Mouse (Mus musculus) mouse embryonic stem cell (cell line): ENCODE measurements around the gene Lef1.

Experiments
- in situ Hi-C, 2 experiments: fragments of 300-500 bp; cut with MboI; formaldehyde crosslinking; loops; 1 replicate in 1 of 2; 3 replicates in 1 of 2; pipeline ENCODE4 v1.14.3; 2019 to 2020; ENCODE audit warnings: low sequenced_read_pairs in 2 of 2, low pct_unique_long_range_greater_than_20kb in 1 of 2, mixed read lengths in 1 of 2; ENCODE audit not compliant: unreplicated experiment in 1 of 2

Lef1 gene

DNA sequence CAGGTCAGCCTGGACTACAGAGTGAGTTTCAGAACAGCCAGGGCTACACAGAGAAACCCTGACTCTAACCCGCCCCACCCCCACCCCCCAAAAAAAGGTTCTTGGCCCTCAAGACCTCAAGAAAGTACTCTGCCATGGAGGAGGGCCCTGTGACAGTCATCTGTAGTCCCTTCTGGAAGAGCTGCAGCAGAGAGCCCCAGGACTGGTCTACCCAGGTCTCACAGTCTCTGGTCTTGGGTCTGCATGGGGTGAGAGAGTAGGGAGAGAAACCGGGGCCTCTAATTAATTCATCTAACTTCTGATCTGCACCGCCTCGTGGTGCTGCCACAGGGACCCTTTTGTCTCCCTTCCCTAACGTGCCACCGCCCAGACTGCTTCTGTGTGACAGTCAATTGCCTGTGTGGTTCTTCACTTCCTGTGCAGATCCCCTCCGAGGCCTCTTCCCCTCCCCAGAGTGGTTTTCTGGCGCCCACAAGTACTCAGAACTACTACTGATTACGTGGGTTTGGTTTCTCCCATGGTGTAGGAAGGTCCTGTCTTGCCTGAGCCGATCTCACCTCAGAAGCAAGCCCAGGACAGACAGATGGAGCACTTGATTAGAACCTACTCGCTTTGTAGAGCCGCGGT, 98.1 kb downstream of the Lef1 start:
- in situ Hi-C loops, result no loop called here

- in situ Hi-C loops, result no loop called here
Observed at GRCm38 (mm10) chr3:131212200-131212599, 101.9 kb downstream of the Lef1 start.

DNA sequence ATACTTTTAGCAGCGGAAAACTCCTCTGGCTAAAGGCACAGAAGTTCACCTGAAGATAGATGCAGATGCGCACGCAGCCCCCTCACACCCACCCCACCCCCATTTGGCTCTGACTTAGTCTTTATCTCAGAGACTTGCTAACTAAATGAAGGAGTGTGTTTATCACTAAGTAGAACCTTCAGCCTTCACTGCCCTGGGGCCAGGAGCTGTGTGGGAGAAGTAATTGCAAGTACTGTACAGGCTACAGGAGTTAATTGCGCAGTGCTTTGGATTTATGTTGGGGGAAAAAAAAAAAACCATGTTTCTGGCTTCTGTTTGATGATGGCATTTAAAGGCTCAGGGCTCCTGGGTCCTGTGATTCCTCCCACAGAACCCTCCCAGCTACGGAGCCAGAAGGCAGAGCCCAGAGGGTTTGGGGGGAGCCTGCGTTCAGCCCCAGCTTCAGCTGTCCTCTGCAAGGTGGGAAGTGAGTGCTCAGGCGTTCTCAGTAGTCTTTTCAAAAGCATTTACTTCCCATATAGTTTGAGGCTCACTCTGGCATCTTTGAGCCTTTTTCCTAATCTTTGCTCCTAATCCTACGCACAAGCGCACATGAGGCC, 103.9 kb downstream of the Lef1 start:
- in situ Hi-C loops, result no loop called here

- in situ Hi-C loops, result no loop called here
Observed at GRCm38 (mm10) chr3:131214841-131215240, 104.6 kb downstream of the Lef1 start.

GRCm38 (mm10) chr3:131218636-131219390, 108.5 kb downstream of the Lef1 start:
- in situ Hi-C loops, result no loop called here

DNA sequence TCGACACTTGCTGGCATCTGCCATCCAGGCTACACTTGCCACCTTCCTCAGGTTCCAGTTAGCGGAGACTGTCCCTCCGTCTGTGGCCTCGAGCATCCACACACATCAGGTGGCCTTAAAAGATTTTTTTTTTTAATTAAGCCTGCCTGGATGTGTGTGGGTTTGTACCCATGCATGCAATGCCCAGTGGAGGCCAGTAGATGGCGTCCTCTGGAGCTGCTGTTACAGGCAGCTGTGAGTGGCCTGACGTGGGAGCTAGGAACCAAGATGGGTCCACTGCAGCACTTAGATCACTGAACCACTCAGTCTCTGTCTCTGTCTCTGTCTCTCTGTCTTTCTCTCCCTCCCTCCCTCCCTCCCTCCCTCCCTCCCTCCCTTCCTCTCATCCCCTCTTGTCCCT, 117.8 kb downstream of the Lef1 start:
- in situ Hi-C loops, result loop anchor here in 1 of 2 experiments (25.0 kb wide), 1 partner anchor 341 kb away; no protein-coding TSS in a partner anchor

GRCm38 (mm10) chr3:131237061-131237460, 126.8 kb downstream of the Lef1 start:
- in situ Hi-C loops, result loop anchor here (10.0 to 25.0 kb wide), 2 partner anchors 342 to 350 kb away; no protein-coding TSS in a partner anchor

DNA sequence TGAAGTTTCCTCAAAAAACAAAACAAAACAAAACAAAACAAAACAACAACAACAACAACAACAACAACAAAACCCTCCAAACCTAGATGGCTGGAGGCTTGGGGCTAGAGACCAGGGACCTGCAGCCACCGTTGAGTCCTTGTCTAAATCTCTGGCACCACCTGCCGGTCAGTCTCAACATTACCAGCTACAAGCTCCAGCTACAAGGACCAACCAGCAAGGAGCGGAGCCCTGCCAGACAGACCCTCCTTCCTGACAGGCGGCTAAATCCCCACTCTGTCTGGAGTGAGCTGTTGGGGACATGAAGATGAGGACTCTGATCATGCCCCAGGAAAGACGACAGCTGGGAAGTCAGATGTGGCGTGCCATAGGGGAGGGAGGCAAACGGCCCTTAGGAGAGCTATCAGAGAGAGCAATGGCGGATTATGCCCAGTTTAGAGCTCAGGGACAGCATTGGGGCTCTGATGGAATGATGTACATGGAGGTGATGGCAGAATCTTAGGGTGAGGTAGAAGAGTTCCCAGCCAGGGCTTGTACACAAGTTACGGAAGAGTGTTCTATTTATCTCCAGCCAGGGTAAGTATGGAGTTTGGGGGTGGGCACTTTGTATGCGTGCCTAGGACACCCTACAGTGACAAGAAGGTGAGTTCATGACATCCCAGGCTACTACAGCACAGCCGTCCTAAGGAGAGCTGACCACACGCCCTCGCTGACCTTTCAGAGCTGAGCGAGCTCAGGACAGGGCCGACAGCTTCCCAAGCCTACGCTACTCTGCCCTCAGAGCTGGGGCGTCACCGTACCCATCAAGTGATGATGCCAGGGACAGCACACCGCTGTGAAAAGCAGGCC, 127.7 kb downstream of the Lef1 start:
- in situ Hi-C loops, result loop anchor here (10.0 to 25.0 kb wide), 2 partner anchors 343 to 351 kb away; no protein-coding TSS in a partner anchor

DNA sequence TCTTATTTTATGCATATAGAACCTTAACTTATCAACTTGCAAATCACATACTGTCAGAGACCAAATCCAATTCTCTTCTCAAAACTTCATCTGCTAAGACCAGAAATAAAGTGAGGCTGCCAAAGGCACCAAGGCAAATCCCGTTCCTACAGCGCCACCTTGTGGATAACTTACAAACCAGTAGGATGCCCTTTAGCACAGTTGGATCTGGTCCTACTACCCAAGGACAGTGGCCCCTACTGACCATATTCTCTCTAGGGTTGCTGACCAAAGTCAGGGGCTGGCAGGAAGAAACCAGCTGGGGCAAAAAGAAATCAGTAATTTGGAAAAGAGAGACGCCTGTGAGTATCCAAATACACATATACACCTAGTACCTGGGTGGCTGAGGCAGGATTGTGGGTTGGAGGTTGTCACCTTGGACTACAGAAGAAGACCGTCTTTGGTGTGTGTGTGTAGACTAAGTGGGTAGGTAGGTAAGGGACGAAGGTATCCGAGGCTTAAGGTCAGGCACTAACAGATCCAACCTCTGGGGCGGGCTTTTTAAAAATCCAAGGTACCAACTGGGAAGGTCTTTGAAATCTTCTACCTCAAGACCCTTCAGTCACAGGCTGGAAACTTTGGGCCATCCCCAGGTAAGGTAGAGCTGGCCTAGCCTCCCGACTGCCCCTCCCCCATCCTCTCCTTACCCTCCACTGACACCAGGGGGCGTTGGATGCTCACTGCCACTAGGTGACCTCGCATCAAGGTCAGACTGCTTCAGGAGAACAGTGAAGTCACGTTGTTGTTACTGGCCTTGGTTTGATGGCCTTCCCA, 135.7 kb downstream of the Lef1 start:
- in situ Hi-C loops, result loop anchor here in 1 of 2 experiments (25.0 kb wide), 1 partner anchor 359 kb away; no protein-coding TSS in a partner anchor

- in situ Hi-C loops, result loop anchor here in 1 of 2 experiments (25.0 kb wide), 1 partner anchor 359 kb away; no protein-coding TSS in a partner anchor
Observed at GRCm38 (mm10) chr3:131246579-131247046, 136.3 kb downstream of the Lef1 start.

DNA sequence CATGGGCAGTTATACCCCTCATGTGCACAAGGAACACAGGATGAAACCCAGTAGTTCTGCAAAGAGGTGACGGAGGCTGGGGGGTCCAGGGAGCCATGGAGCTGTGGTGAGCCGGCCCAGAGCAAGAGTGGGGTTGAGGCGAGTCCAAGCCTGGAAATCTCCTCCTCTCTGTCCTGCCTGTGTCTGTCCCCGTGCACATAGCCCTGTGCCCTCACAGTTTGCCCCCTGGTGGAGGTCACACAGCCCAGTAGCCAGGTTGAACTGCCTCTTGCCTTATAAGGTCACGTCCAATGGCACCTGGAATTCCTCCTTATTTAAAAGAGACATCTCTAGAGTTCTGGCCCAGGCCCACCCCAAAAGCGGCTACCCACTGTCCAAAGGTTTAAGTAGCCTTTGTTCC, 137.2 kb downstream of the Lef1 start:
- in situ Hi-C loops, result loop anchor here in 1 of 2 experiments (25.0 kb wide), 1 partner anchor 360 kb away; no protein-coding TSS in a partner anchor

DNA sequence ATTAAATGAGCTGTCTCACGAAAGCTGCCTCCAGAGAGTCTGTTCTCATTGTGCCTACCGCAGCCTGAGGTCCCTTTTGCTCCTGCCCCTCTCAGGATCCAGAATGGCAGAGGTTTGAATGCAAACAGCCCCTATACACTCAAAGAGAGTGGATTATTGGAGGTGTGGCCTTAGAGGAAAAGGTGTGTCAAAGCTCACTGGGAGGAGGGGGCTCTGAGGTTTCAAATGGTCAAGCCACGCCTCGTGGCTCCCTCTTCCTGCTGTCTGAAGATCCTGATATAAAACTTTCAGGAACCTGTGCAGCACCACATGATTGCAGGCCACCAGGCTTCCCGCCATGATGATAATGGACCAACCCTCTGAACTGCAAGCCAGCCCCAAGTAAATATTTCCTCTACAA, 137.6 kb downstream of the Lef1 start:
- in situ Hi-C loops, result loop anchor here in 1 of 2 experiments (25.0 kb wide), 1 partner anchor 361 kb away; no protein-coding TSS in a partner anchor

DNA sequence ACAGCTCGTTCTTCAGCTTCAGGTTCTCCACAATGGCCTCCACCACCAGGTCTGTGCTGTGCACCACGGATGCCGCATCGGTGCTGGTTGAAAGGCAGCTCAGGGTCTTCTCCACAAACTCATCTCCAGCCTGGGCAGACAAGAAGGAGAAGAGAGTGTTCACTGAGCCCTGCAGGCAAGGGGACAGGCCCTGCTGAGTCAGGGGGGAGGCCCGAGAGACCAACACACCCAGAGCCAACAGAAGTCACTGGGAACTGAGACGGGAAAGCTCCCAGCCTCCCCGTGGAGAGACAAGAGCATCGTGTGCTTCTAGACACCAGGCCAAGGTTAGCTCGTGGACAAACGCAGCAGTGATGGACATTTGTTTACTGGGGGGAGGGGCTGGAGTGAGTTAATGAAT, 138.2 kb downstream of the Lef1 start:
- in situ Hi-C loops, result loop anchor here in 1 of 2 experiments (25.0 kb wide), 1 partner anchor 361 kb away; no protein-coding TSS in a partner anchor

DNA sequence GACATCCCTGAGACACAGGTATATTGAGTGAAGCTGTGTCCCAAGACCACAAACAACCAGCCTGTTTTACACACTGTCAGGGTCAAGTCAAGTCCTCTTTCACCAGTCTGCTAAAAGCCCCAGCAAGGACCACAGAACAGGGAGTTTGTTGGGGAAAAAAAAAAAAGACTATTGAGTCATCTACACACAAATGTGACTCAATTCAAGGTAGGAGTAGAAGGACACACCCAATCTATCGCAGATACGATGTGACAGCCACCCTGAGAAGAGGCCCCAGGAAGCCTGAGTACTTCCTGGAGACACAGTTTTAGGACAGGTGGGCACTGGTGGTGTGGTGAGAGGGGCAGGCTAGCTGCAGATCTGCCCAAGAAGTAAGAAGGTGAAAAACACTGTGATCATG, 140.0 kb downstream of the Lef1 start:
- in situ Hi-C loops, result no loop called here

DNA sequence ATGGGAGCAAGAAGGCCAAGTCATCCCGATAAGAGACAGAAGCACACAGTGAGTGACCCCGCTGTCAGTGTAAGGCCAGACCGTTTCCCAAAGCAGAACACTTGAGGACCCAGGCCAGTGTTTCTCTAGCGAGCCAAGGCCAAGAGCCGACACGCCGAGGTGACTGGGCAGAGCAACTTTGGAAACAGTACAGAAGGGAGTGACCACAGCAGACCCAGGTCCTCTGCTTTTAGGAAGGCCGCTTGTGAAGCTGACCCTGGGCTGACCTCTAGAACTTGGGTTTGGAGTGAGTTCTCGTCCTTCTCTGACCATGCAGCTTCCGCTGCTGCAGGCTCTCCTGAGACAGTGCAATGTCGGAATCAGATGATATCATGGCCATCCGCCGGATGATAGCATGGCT, 140.7 kb downstream of the Lef1 start:
- in situ Hi-C loops, result no loop called here

GRCm38 (mm10) chr3:131251601-131252000, 141.3 kb downstream of the Lef1 start:
- in situ Hi-C loops, result no loop called here

GRCm38 (mm10) chr3:131254991-131255390, 144.7 kb downstream of the Lef1 start:
- in situ Hi-C loops, result no loop called here
